Mouse (Mus musculus): ENCODE measurements around the gene Lmo3.

GRCm38 (mm10) chr6:138595991-138596698 lies 14.4 kb upstream of the Lmo3 start:
- TF ChIP-seq CTCF (IDR thresholded peaks at IDR 0.05; ENCODE audit: borderline replicate concordance, control insufficient read depth, extremely low read depth, insufficient read depth, low read length, poor library complexity) (no peak), POLR2A (IDR thresholded peaks at IDR 0.05; ENCODE audit: control insufficient read depth, extremely low read depth, insufficient read depth, low read length, poor library complexity) (no peak)

All from thymus, adult 2 months (tissue).